Mouse (Mus musculus): ENCODE measurements around the gene Trib3.

The Trib3 gene

GRCm38 (mm10) chr2:152339631-152340179 is 4.1 kb downstream of the Trib3 start:
- peak overlapping the region; percentile 72 for H3K4me3 ChIP-seq (replicated peaks; ENCODE audit: low read length)
- peaks cover 62% of the 10 kb centered on the region for H3K36me3 ChIP-seq (ENCODE audit: insufficient read depth, low read length)
- H3K9me3 ChIP-seq (ENCODE audit: low read length) = no peaks in the 10 kb centered on the region
- TF ChIP-seq POU5F1 (IDR thresholded peaks at IDR 0.05; ENCODE audit: borderline replicate concordance, low read length) = no peak
- TF ChIP-seq CTCF (conservative IDR thresholded peaks at IDR 0.05; ENCODE audit: low read length) = no peak
- TF ChIP-seq NANOG (IDR thresholded peaks at IDR 0.05; ENCODE audit: borderline replicate concordance, low read length) = no peak
- H3K27me3 ChIP-seq (ENCODE audit: insufficient read depth, low read length) = no peaks in the 10 kb centered on the region
- H3K4me1 ChIP-seq (replicated peaks; ENCODE audit: low read depth, low read length) = peaks cover 68% of the 10 kb centered on the region

GRCm38 (mm10) chr2:152338319-152338718 is 5.5 kb downstream of the Trib3 start:
- H3K27me3 ChIP-seq (ENCODE audit: insufficient read depth, low read length) = no peaks in the 10 kb centered on the region
- 0 out of 2 replicates have a peak overlapping the region, but pooled peaks have one; percentile 10 for H3K4me3 ChIP-seq (replicated peaks; ENCODE audit: low read length)
- TF ChIP-seq NANOG (IDR thresholded peaks at IDR 0.05; ENCODE audit: borderline replicate concordance, low read length) (no peak), CTCF (conservative IDR thresholded peaks at IDR 0.05; ENCODE audit: low read length) (no peak), POU5F1 (IDR thresholded peaks at IDR 0.05; ENCODE audit: borderline replicate concordance, low read length) (no peak)
- peaks cover 73% of the 10 kb centered on the region for H3K4me1 ChIP-seq (replicated peaks; ENCODE audit: low read depth, low read length)
- no peaks in the 10 kb centered on the region for H3K9me3 ChIP-seq (ENCODE audit: low read length)
- peaks cover 62% of the 10 kb centered on the region for H3K36me3 ChIP-seq (ENCODE audit: insufficient read depth, low read length)

GRCm38 (mm10) chr2:152337591-152338212 is 6.1 kb downstream of the Trib3 start:
- Histone ChIP-seq H3K27me3 (ENCODE audit: insufficient read depth, low read length) (no peaks in the 10 kb centered on the region), H3K4me3 (replicated peaks; ENCODE audit: low read length) (0 out of 2 replicates have a peak overlapping the region, but pooled peaks have one; percentile 10), H3K4me1 (replicated peaks; ENCODE audit: low read depth, low read length) (peaks cover 73% of the 10 kb centered on the region), H3K36me3 (ENCODE audit: insufficient read depth, low read length) (peaks cover 58% of the 10 kb centered on the region), H3K9me3 (ENCODE audit: low read length) (no peaks in the 10 kb centered on the region)
- TF ChIP-seq POU5F1 (IDR thresholded peaks at IDR 0.05; ENCODE audit: borderline replicate concordance, low read length) (no peak), NANOG (IDR thresholded peaks at IDR 0.05; ENCODE audit: borderline replicate concordance, low read length) (no peak), CTCF (conservative IDR thresholded peaks at IDR 0.05; ENCODE audit: low read length) (no peak)

- Histone ChIP-seq H3K4me1 (replicated peaks; ENCODE audit: low read depth, low read length) (peaks cover 68% of the 10 kb centered on the region), H3K9me3 (ENCODE audit: low read length) (no peaks in the 10 kb centered on the region), H3K27me3 (ENCODE audit: insufficient read depth, low read length) (no peaks in the 10 kb centered on the region), H3K4me3 (replicated peaks; ENCODE audit: low read length) (no peak overlapping the region), H3K36me3 (ENCODE audit: insufficient read depth, low read length) (peaks cover 50% of the 10 kb centered on the region)
- TF ChIP-seq NANOG (IDR thresholded peaks at IDR 0.05; ENCODE audit: borderline replicate concordance, low read length) (no peak), POU5F1 (IDR thresholded peaks at IDR 0.05; ENCODE audit: borderline replicate concordance, low read length) (no peak), CTCF (conservative IDR thresholded peaks at IDR 0.05; ENCODE audit: low read length) (no peak)
Measured at GRCm38 (mm10) chr2:152336856-152337255, 7.0 kb downstream of the Trib3 start.

GRCm38 (mm10) chr2:152335289-152335820 is 8.5 kb downstream of the Trib3 start:
- peaks cover 47% of the 10 kb centered on the region for H3K36me3 ChIP-seq (ENCODE audit: insufficient read depth, low read length)

GRCm38 (mm10) chr2:152333345-152334006 is 10.4 kb downstream of the Trib3 start:
- Histone ChIP-seq H3K9me3 (ENCODE audit: low read length) (no peaks in the 10 kb centered on the region), H3K4me3 (replicated peaks; ENCODE audit: low read length) (no peak overlapping the region), H3K36me3 (ENCODE audit: insufficient read depth, low read length) (peaks cover 48% of the 10 kb centered on the region), H3K27me3 (ENCODE audit: insufficient read depth, low read length) (no peaks in the 10 kb centered on the region), H3K4me1 (replicated peaks; ENCODE audit: low read depth, low read length) (peaks cover 77% of the 10 kb centered on the region)
- TF ChIP-seq NANOG (IDR thresholded peaks at IDR 0.05; ENCODE audit: borderline replicate concordance, low read length) = no peak
- TF ChIP-seq POU5F1 (IDR thresholded peaks at IDR 0.05; ENCODE audit: borderline replicate concordance, low read length) = no peak
- no peak for TF ChIP-seq CTCF (conservative IDR thresholded peaks at IDR 0.05; ENCODE audit: low read length)

More at GRCm38 (mm10) chr2:152335289-152335820, 8.5 kb downstream of the Trib3 start:
- Histone ChIP-seq H3K4me3 (replicated peaks; ENCODE audit: low read length) (no peak overlapping the region), H3K9me3 (ENCODE audit: low read length) (no peaks in the 10 kb centered on the region), H3K4me1 (replicated peaks; ENCODE audit: low read depth, low read length) (peaks cover 77% of the 10 kb centered on the region), H3K27me3 (ENCODE audit: insufficient read depth, low read length) (no peaks in the 10 kb centered on the region)
- TF ChIP-seq CTCF (conservative IDR thresholded peaks at IDR 0.05; ENCODE audit: low read length) (no peak), POU5F1 (IDR thresholded peaks at IDR 0.05; ENCODE audit: borderline replicate concordance, low read length) (no peak), NANOG (IDR thresholded peaks at IDR 0.05; ENCODE audit: borderline replicate concordance, low read length) (no peak)

GRCm38 (mm10) chr2:152332101-152332825 is 11.6 kb downstream of the Trib3 start, which contains the start of gene Rbck1:
TSS of gene Rbck1 (minus strand) at chr2:152332653.
- Histone ChIP-seq H3K4me1 (replicated peaks; ENCODE audit: low read depth, low read length) (peaks cover 76% of the 10 kb centered on the region), H3K36me3 (ENCODE audit: insufficient read depth, low read length) (peaks cover 48% of the 10 kb centered on the region), H3K9me3 (ENCODE audit: low read length) (no peaks in the 10 kb centered on the region), H3K4me3 (replicated peaks; ENCODE audit: low read length) (peak within 1 kb of the TSS; percentile 97), H3K27me3 (ENCODE audit: insufficient read depth, low read length) (no peaks in the 10 kb centered on the region)
- TF ChIP-seq POU5F1 (IDR thresholded peaks at IDR 0.05; ENCODE audit: borderline replicate concordance, low read length) (no peak), CTCF (conservative IDR thresholded peaks at IDR 0.05; ENCODE audit: low read length) (no peak), NANOG (IDR thresholded peaks at IDR 0.05; ENCODE audit: borderline replicate concordance, low read length) (no peak)
